Mouse (Mus musculus) CH12.LX (cell line): Measurements from ENCODE around the gene Col23a1.

ENCODE experiments used
- CHD2 ChIP-seq: IDR thresholded peaks from 2 replicates; pipeline ENCODE4 v1.6.1; 2011; ENCODE audit warnings: low read length, improper control_type of control experiment
- GABPA ChIP-seq: IDR thresholded peaks from 2 replicates; pipeline ENCODE4 v1.6.1; 2012; ENCODE audit warnings: low read depth, low read length, improper control_type of control experiment, inconsistent platforms; ENCODE audit not compliant: insufficient replicate concordance
- MAX ChIP-seq: IDR thresholded peaks from 2 replicates; pipeline ENCODE4 v1.6.1; 2011; ENCODE audit warnings: low read length, improper control_type of control experiment
- MXI1 ChIP-seq: IDR thresholded peaks from 2 replicates; pipeline ENCODE4 v1.6.1; 2011; ENCODE audit warnings: mild to moderate bottlenecking, low read depth, low read length, improper control_type of control experiment
- PAX5 ChIP-seq: IDR thresholded peaks from 2 replicates; pipeline ENCODE4 v1.6.1; 2012; ENCODE audit warnings: low read length, inconsistent platforms, mixed read lengths
- POLR2A ChIP-seq: IDR thresholded peaks from 2 replicates; pipeline ENCODE4 v1.6.1; 2011; ENCODE audit warnings: low read depth, mild to moderate bottlenecking, improper control_type of control experiment, low read length
- POLR2AphosphoS2 ChIP-seq: IDR thresholded peaks from 2 replicates; pipeline ENCODE4 v1.6.1; 2011; ENCODE audit warnings: low read depth, low read length, improper control_type of control experiment
- RAD21 ChIP-seq: IDR thresholded peaks from 2 replicates; pipeline ENCODE4 v1.6.1; 2011; ENCODE audit warnings: low read depth, mild to moderate bottlenecking, low read length, improper control_type of control experiment, moderate library complexity
- TCF12 ChIP-seq: IDR thresholded peaks from 2 replicates; pipeline ENCODE4 v1.6.1; 2014; ENCODE audit warnings: low read depth, mild to moderate bottlenecking, inconsistent platforms, low read length, improper control_type of control experiment
- ZC3H11A ChIP-seq: IDR thresholded peaks from 2 replicates; pipeline ENCODE4 v1.6.1; 2012; ENCODE audit warnings: low read depth, mild to moderate bottlenecking, inconsistent platforms, low read length, improper control_type of control experiment

DNA sequence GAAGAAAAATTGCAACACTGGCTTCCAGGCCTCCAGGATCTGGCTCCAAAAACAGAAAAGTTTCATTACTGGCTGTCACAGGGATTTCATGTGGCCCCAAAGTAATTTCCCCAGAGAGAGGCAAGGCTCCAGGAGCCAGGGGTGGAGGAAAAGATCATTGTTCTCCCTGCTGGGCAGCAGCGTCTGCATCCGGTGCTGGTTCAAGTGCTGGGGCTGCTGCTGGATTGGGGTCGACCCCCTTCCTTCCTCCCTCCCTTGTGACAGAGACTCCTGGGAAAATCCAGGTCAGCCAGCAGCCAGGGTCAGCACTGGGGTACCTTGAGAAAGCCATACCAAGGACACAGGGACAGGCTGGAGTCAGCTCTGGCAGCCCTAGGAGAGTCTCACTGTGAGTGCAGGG, 129.1 kb downstream of the Col23a1 start:
- no peak for TF ChIP-seq POLR2AphosphoS2
- no peak for TF ChIP-seq POLR2A
- TF ChIP-seq MAX, result no peak
- no peak for TF ChIP-seq TCF12
- no peak for TF ChIP-seq CHD2
- TF ChIP-seq MXI1, result no peak
- TF ChIP-seq ZC3H11A, result no peak
- TF ChIP-seq PAX5, result no peak
- TF ChIP-seq RAD21, result no peak
- TF ChIP-seq GABPA, result no peak
